Mouse (Mus musculus) frontal cortex, postnatal 25 days (tissue): Measurements from ENCODE around the gene Zfyve1.
A peak's percentile ranks its signal among the peaks of the same experiment; 100 is the strongest.

Source experiments
- DNase-seq, 2 experiments: peaks; one replicate each; pipeline ENCODE4 v3.0.0; 2022; ENCODE audit warnings: low spot score in 2 of 2

Zfyve1 gene

GRCm38 (mm10) chr12:83523056-83523455 lies 74.0 kb downstream of the Zfyve1 start:
- no peak for DNase-seq

- no peak for DNase-seq
Measured at GRCm38 (mm10) chr12:83521083-83521482, 75.9 kb downstream of the Zfyve1 start.

GRCm38 (mm10) chr12:83520311-83520890 lies 76.6 kb downstream of the Zfyve1 start, which contains the start of gene Dcaf4:
Dcaf4 (plus strand) TSS chr12:83520466.
- peak; percentile 91 to 92 for DNase-seq

- no peak for DNase-seq
Measured at GRCm38 (mm10) chr12:83517580-83517979, 79.4 kb downstream of the Zfyve1 start.

GRCm38 (mm10) chr12:83514216-83514615 lies 82.8 kb downstream of the Zfyve1 start:
- no peak for DNase-seq

GRCm38 (mm10) chr12:83513185-83513584 lies 83.8 kb downstream of the Zfyve1 start:
- no peak for DNase-seq

- DNase-seq = no peak
Measured at GRCm38 (mm10) chr12:83512783-83513182, 84.2 kb downstream of the Zfyve1 start.

- DNase-seq = no peak
Measured at GRCm38 (mm10) chr12:83510586-83510985, 86.4 kb downstream of the Zfyve1 start.

- DNase-seq = no peak
Measured at GRCm38 (mm10) chr12:83506543-83506942, 90.5 kb downstream of the Zfyve1 start.

GRCm38 (mm10) chr12:83502190-83502589 lies 94.8 kb downstream of the Zfyve1 start:
- DNase-seq = peak in 1 of 2 experiments; percentile 57

- DNase-seq = no peak
Measured at GRCm38 (mm10) chr12:83499256-83499655, 97.8 kb downstream of the Zfyve1 start.

- DNase-seq = no peak
Measured at GRCm38 (mm10) chr12:83497959-83498358, 99.1 kb downstream of the Zfyve1 start.

- DNase-seq = no peak
Measured at GRCm38 (mm10) chr12:83496736-83497135, 100.3 kb downstream of the Zfyve1 start.
